ENCODE assay signal across 7 mouse cellular contexts in genomic region chr9:106456325-106457162, GRCm38 (mm10). TPM values are rescaled to one million over a fixed set of nuclear protein-coding genes. Genes with fewer than 3 reads are reported as not detected.
DNase-seq lines count a peak whose midpoint lies in the region; ATAC-seq and TF ChIP-seq lines count a peak whose summit lies in the region.

No protein-coding gene starts in this region.

- H3K36me3 ChIP-seq in forebrain, embryonic 10.5 days (replicated peaks): peaks cover 56% of the 10 kb centered on the region
- no peaks in the 10 kb centered on the region; the same call in 1 of the 2 replicates for H3K36me3 ChIP-seq in intestine, postnatal 0 days (ENCODE audit: control insufficient read depth, insufficient read depth)
- H3K36me3 ChIP-seq in stomach, embryonic 15.5 days: no peaks in the 10 kb centered on the region
- no peaks in the 10 kb centered on the region for H3K36me3 ChIP-seq in thymus, adult 2 months (ENCODE audit: control insufficient read depth, insufficient read depth, low read length)

- H3K9ac ChIP-seq in intestine, postnatal 0 days (ENCODE audit: low read depth, low read length): no peak overlapping the region
- H3K9ac ChIP-seq in stomach, embryonic 15.5 days: no peak overlapping the region

- no peak for TF ChIP-seq CTCF in intestine, postnatal 0 days (IDR thresholded peaks at IDR 0.05; ENCODE audit: low read depth)
- no peak for TF ChIP-seq CTCF in thymus, adult 2 months (IDR thresholded peaks at IDR 0.05; ENCODE audit: borderline replicate concordance, control insufficient read depth, extremely low read depth, insufficient read depth, low read length, poor library complexity)

- DNase-seq in lung, postnatal 10 days: peak; percentile 43
- no peak for DNase-seq in lung, adult 18-20 months
- DNase-seq in forebrain, embryonic 10.5 days (ENCODE audit: extremely low spot score, low spot score): peak; percentile 64
- no peak for DNase-seq in layer of hippocampus, adult 11-12 months (ENCODE audit: low spot score)
- DNase-seq in thymus, adult 2 months: no peak

- WGBS in forebrain, embryonic 10.5 days: 28% methylated on average over 15 of the region's 15 CpGs
- 63% methylated on average over 15 of the region's 15 CpGs for WGBS in intestine, postnatal 0 days
- WGBS in stomach, embryonic 15.5 days: 40% methylated on average over 15 of the region's 15 CpGs
- WGBS in thymus, adult 2 months: 90% methylated on average over 15 of the region's 15 CpGs

- ATAC-seq in intestine, postnatal 0 days: no peak
- no peak for ATAC-seq in stomach, embryonic 15.5 days (ENCODE audit: insufficient read depth, low FRiP score, low read depth)

- peak overlapping the region; percentile 93 for H3K4me3 ChIP-seq in forebrain, embryonic 10.5 days
- H3K4me3 ChIP-seq in intestine, postnatal 0 days (ENCODE audit: low read depth, low read length): no peak overlapping the region
- 0 out of 2 replicates have a peak overlapping the region, but pooled peaks have one; percentile 1 for H3K4me3 ChIP-seq in stomach, embryonic 15.5 days (replicated peaks)
- H3K4me3 ChIP-seq in thymus, adult 2 months (ENCODE audit: control insufficient read depth, insufficient read depth, low read length): no peak overlapping the region

- H3K27ac ChIP-seq in forebrain, embryonic 10.5 days: peak overlapping the region; percentile 98
- no peak overlapping the region; the same call in 1 of the 2 replicates for H3K27ac ChIP-seq in intestine, postnatal 0 days (ENCODE audit: low read depth, low read length)
- peak overlapping the region; percentile 28 for H3K27ac ChIP-seq in stomach, embryonic 15.5 days
- H3K27ac ChIP-seq in thymus, adult 2 months (ENCODE audit: control insufficient read depth, insufficient read depth, low read length): no peak overlapping the region

- peaks cover 95% of the 10 kb centered on the region for H3K4me1 ChIP-seq in forebrain, embryonic 10.5 days
- H3K4me1 ChIP-seq in intestine, postnatal 0 days (replicated peaks; ENCODE audit: control insufficient read depth, insufficient read depth, low read length): no peaks in the 10 kb centered on the region; the same call in 1 of the 2 replicates
- peaks cover 47% of the 10 kb centered on the region for H3K4me1 ChIP-seq in stomach, embryonic 15.5 days
- H3K4me1 ChIP-seq in thymus, adult 2 months (replicated peaks; ENCODE audit: control insufficient read depth, insufficient read depth, low read length): peaks cover 9% of the 10 kb centered on the region

- no peak for TF ChIP-seq POLR2A in thymus, adult 2 months (IDR thresholded peaks at IDR 0.05; ENCODE audit: control insufficient read depth, extremely low read depth, insufficient read depth, low read length, poor library complexity)

- H3K27me3 ChIP-seq in forebrain, embryonic 10.5 days (ENCODE audit: poor library complexity, severe bottlenecking): no peaks in the 10 kb centered on the region
- H3K27me3 ChIP-seq in intestine, postnatal 0 days (replicated peaks; ENCODE audit: control insufficient read depth, insufficient read depth, low read length): no peaks in the 10 kb centered on the region
- no peaks in the 10 kb centered on the region for H3K27me3 ChIP-seq in stomach, embryonic 15.5 days (replicated peaks)
- no peaks in the 10 kb centered on the region for H3K27me3 ChIP-seq in thymus, adult 2 months (ENCODE audit: control insufficient read depth, insufficient read depth, low read length)

- H3K4me2 ChIP-seq in intestine, postnatal 0 days (replicated peaks; ENCODE audit: low read depth): peak overlapping the region; percentile 13; the same call in 1 of the 2 replicates
- peak overlapping the region; percentile 91 for H3K4me2 ChIP-seq in stomach, embryonic 15.5 days

- H3K9me3 ChIP-seq in forebrain, embryonic 10.5 days: no peaks in the 10 kb centered on the region
- no peaks in the 10 kb centered on the region for H3K9me3 ChIP-seq in intestine, postnatal 0 days (ENCODE audit: control insufficient read depth)
- no peaks in the 10 kb centered on the region for H3K9me3 ChIP-seq in stomach, embryonic 15.5 days

RNA-seq across cellular contexts. Expression of gene Pcbp4, which starts 3.5 kb away (rescaled TPM):
- polyA plus RNA-seq in forebrain, embryonic 10.5 days (2016; fragmentation: Nextera tagmentation; extraction: Ambion mirVana): 337 and 351 TPM in 2 replicates
- polyA plus RNA-seq in intestine, postnatal 0 days (2015; fragmentation: Nextera tagmentation; extraction: Ambion mirVana): 13.8 and 15.7 TPM in 2 replicates
- polyA plus RNA-seq in stomach, embryonic 15.5 days (2015; fragmentation: Nextera tagmentation; extraction: Ambion mirVana): 51.8 and 58.9 TPM in 2 replicates
- polyA plus RNA-seq in thymus, adult 2 months (2012; rRNA removed): 45.1 and 59.9 TPM in 2 replicates

RNA-seq across cellular contexts. Expression of gene Abhd14a, which starts 9.1 kb away (rescaled TPM):
- polyA plus RNA-seq in forebrain, embryonic 10.5 days (2016; fragmentation: Nextera tagmentation; extraction: Ambion mirVana): 40.7 and 42.8 TPM in 2 replicates
- polyA plus RNA-seq in intestine, postnatal 0 days (2015; fragmentation: Nextera tagmentation; extraction: Ambion mirVana): 20.8 and 21.0 TPM in 2 replicates
- 48.6 and 48.7 TPM in 2 replicates for polyA plus RNA-seq in stomach, embryonic 15.5 days (2015; fragmentation: Nextera tagmentation; extraction: Ambion mirVana)
- polyA plus RNA-seq in thymus, adult 2 months (2012; rRNA removed): 18.1 and 19.8 TPM in 2 replicates

RNA-seq across cellular contexts. Expression of gene Gpr62, which starts 9.2 kb away (rescaled TPM):
- polyA plus RNA-seq in forebrain, embryonic 10.5 days (2016; fragmentation: Nextera tagmentation; extraction: Ambion mirVana): 0.10 and 0.27 TPM in 2 replicates
- 0.17 and 0.26 TPM in 2 replicates for polyA plus RNA-seq in intestine, postnatal 0 days (2015; fragmentation: Nextera tagmentation; extraction: Ambion mirVana)
- 0.19 and 0.42 TPM in 2 replicates for polyA plus RNA-seq in stomach, embryonic 15.5 days (2015; fragmentation: Nextera tagmentation; extraction: Ambion mirVana)
- 0.31 and 0.47 TPM in 2 replicates for polyA plus RNA-seq in thymus, adult 2 months (2012; rRNA removed)

RNA-seq across cellular contexts. Expression of gene Abhd14b, which starts 9.3 kb away (rescaled TPM):
- polyA plus RNA-seq in forebrain, embryonic 10.5 days (2016; fragmentation: Nextera tagmentation; extraction: Ambion mirVana): 4.4 and 6.0 TPM in 2 replicates
- polyA plus RNA-seq in intestine, postnatal 0 days (2015; fragmentation: Nextera tagmentation; extraction: Ambion mirVana): 35.9 and 38.1 TPM in 2 replicates
- polyA plus RNA-seq in stomach, embryonic 15.5 days (2015; fragmentation: Nextera tagmentation; extraction: Ambion mirVana): 26.2 and 26.9 TPM in 2 replicates
- 21.6 and 29.3 TPM in 2 replicates for polyA plus RNA-seq in thymus, adult 2 months (2012; rRNA removed)

RNA-seq across cellular contexts. Expression of gene Acy1, which starts 18.4 kb away (rescaled TPM):
- 45.6 and 51.3 TPM in 2 replicates for polyA plus RNA-seq in forebrain, embryonic 10.5 days (2016; fragmentation: Nextera tagmentation; extraction: Ambion mirVana)
- polyA plus RNA-seq in intestine, postnatal 0 days (2015; fragmentation: Nextera tagmentation; extraction: Ambion mirVana): 42.2 and 43.2 TPM in 2 replicates
- 37.9 and 50.7 TPM in 2 replicates for polyA plus RNA-seq in stomach, embryonic 15.5 days (2015; fragmentation: Nextera tagmentation; extraction: Ambion mirVana)
- polyA plus RNA-seq in thymus, adult 2 months (2012; rRNA removed): 11.0 and 12.5 TPM in 2 replicates

Comparison
In these comparisons a context has a peak if more than half of its experiments do, and no peak if none do; other contexts are left out.
1. DNase-seq: peak in lung, postnatal 10 days (single experiment) and forebrain, embryonic 10.5 days (single experiment); none in lung, adult 18-20 months (0 of 2), layer of hippocampus, adult 11-12 months (single experiment) and thymus, adult 2 months (single experiment).
2. H3K27ac ChIP-seq: peak in forebrain, embryonic 10.5 days (single experiment) and stomach, embryonic 15.5 days (single experiment); none in intestine, postnatal 0 days (single experiment) and thymus, adult 2 months (single experiment).
3. H3K4me3 ChIP-seq: peak in forebrain, embryonic 10.5 days (single experiment) and stomach, embryonic 15.5 days (single experiment); none in intestine, postnatal 0 days (single experiment) and thymus, adult 2 months (single experiment).